Mouse (Mus musculus): ENCODE measurements around the gene Sdha.

Gene Sdha

DNA sequence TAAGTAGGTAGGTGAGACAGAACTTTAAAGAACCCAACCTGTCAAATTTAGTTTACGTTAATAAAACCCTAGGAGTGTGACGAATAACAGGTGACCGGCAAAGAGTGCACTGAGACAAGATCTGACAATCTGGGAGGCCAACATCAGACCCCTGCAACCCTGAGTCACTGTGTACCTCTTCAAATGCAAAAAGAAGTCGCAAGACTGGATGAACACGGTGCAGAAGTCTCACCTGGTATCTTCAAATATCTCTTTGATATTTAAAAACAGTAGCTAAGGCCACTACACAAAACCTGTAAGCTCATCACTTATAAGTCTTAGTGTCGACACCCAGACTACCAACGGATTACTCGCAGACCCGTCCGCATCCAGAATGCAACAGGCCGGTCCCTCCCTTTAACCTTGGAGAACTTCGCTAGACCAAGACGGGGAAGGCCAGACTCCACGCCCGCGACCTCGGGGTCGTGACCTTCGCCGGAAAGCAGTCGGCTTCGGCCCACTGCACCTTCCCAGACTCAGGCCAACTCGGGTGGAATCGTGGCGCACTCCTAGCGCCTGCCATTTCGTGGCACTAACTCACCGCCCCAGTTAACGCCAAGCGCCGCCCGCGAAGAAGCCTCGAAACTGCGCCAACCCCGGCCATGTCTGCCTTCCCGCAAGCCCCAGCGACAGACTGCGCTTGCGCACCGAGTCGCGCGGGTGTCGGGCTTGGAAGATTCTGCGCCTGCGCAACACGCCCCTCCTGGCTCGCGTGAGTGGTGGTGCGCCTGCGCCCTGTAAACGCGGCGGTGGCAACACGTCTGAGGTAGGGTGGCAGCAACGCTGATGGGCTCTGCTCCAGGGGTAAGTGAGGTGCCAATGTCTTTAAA is at the start of gene Sdha, which contains the start of gene Ccdc127:
TSS of gene Sdha (minus strand) at position 715 of the 869 bp plus-strand sequence.
TSS of gene Ccdc127 (plus strand) at position 744 of the 869 bp plus-strand sequence.
- DNase-seq (ENCODE audit: low spot score) = peak; percentile 81

DNA sequence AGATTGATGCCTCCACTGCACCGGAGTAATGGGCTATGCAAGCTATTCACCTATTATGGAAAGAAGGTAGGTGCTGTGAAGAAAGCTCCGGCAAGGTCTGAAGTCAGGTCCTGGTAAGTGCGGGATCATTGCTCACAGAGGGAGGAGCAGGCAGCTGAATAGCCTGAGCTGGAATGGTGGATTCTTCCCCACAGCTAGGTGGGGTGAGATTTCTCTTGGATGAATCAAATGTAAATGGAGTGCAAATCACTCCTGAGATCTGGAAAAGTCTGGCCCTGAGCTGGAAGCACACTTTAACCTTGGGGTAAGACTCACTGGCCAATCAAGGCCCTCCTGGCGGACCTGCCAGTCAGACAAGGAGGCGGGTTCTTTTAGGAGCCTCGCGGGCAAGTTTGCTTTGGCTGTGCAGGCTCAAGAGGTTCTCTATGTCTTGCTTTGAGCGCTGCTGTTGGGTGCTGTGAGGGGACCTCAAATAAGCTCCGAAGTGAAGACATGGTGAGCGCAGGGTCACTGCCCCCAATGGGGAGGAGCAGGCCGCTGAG is 49.3 kb upstream of the Sdha start, which contains the start of gene Ftl1-ps1:
TSS of gene Ftl1-ps1 (plus strand) at position 397 of the 542 bp plus-strand sequence.
- no peak for DNase-seq (ENCODE audit: low spot score)

DNA sequence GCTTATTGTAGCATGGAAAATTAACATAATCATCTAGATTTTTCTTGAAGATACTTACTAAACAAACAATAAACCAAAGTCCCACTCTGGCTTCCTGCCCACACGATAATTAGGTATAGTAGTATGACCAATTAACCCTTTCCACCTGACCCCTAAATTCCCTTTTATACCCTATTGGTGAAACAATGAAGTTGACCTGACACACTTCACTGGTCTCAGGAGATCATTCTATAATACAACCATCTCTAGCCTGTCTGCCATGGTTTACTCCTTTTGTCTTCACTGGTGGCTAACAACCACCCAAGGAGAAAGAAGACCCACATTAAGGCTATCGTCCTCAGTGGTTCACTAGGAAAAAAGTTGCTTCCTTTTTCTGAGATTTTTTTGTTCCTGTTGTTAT is 41.1 kb upstream of the Sdha start:
- no peak for DNase-seq (ENCODE audit: low spot score)

DNA sequence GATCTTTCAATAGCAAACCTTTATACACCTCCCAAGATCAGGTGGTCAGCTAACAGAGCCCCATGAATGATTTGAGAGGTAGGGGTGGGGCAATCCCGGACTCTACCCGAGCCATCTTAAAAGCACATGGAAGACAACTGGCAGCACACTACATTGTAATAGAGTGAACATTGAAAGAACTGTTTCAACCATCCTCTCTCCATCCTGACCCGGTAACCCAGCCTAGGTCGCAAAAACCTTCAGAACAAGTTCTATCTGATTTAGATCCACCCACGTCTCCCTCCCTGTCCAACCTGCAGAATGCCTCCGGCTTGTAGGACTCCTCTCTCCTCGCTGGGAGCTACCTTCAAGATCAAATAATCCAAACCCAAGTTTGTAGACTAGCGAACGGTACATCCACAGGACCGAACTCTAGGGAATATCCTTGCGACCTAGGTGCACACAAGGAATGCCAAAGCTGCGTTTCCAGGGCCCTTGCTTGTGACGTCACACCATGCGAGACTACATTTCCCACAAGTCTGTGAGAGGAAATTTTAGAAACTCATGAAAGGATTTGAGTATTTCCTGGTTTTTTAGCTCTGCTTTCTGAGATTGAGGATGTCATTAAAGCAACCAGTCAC is 40.4 kb upstream of the Sdha start, which contains the start of gene Zfp72:
TSS of gene Zfp72 (minus strand) at position 466 of the 620 bp plus-strand sequence.
- no peak for DNase-seq (ENCODE audit: low spot score)

DNA sequence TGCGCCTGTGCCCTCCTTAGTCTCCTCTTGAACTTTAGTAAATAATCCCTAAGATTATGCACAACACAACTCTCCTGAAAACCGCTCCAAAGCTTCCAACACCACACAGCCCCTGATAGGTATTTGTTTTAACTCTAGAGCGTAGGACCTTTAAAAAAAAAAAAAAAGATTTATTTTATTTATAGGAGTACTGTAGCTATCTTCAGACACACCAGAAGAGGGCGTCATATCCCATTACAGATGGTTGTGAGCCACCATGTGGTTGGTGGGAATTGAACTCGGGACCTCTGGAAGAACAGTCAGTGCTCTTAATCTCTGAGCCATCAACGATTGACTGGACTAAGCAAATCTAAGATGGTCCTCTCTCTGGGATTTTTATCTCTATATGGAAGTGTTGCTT is 39.6 kb upstream of the Sdha start:
- DNase-seq (ENCODE audit: low spot score) = no peak

DNA sequence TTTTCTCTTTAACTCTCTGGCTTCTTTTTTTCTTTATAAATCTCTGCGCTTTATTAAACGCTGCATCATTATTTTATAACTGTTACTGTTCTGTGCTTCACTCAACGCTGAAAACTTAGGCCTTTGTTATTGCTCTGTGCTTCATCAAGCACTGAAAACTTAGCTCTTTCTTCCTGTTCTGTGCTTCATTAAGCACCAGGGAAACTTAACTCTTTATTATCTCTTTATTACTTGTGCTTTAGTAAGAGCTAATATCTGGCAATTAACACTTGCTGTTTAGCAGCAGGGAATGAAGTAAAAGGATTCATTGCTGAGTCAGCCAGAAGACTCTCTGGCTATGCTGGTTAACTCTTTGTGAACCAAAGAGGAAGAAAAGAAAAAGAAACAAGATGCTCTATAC is 32.2 kb upstream of the Sdha start:
- no peak for DNase-seq (ENCODE audit: low spot score)

DNA sequence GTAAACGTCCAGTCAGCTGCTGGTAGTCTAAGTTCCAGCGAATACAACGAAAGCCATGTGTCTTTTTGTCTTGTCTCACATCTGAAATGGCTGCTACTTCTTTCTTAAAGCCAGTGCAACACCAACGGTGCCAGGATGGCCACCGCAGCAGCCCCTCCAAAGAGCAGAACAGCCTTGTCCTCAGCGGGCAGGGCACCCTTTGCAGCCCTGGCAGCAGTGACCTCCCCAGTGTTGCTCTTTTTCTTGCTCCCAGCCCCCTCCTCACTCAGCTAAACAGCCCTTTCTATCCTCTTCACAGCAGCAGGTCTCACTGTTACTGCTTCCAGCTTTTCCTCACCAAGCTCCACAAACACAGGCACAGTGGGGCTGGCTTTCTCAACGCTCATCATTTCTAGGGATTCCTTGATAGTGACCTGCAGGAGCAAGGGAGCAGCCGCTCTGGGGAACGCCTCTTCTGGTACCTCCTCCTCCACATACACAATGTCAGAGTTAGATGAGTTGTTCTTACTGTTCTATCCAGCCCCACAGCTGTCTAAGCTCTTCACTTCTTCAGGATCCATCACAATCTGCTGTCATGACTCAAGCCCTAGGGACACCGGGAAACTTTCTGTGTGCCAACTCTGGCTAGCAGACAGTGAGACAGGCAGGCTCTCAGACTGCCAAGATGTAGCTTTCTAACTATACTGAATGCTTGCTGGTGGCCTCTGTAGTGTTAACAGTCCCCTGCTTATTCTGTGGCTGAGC is 31.6 kb upstream of the Sdha start:
- DNase-seq (ENCODE audit: low spot score) = no peak

DNA sequence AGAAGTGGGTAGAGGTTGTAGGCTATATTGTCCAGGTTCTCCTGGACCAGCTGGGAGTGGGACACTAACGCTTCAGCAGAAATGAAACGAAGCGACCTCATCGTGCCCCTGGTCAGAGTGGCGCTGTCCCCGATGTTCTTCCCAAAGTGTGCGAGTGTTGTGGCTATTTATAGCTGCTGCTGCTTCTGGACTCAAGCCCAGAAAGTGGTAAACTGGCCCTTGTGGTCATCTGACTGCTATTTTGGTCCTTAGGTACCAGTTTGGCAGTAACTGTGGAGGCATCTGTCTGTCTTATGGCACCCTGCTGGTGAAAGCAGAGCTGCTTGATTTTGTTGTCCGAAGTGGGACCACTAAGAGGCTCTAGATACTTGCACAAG is 13.8 kb upstream of the Sdha start, which contains the start of gene Lrrc14b:
TSS of gene Lrrc14b (minus strand) at position 147 of the 377 bp plus-strand sequence.
- DNase-seq (ENCODE audit: low spot score) = no peak

DNA sequence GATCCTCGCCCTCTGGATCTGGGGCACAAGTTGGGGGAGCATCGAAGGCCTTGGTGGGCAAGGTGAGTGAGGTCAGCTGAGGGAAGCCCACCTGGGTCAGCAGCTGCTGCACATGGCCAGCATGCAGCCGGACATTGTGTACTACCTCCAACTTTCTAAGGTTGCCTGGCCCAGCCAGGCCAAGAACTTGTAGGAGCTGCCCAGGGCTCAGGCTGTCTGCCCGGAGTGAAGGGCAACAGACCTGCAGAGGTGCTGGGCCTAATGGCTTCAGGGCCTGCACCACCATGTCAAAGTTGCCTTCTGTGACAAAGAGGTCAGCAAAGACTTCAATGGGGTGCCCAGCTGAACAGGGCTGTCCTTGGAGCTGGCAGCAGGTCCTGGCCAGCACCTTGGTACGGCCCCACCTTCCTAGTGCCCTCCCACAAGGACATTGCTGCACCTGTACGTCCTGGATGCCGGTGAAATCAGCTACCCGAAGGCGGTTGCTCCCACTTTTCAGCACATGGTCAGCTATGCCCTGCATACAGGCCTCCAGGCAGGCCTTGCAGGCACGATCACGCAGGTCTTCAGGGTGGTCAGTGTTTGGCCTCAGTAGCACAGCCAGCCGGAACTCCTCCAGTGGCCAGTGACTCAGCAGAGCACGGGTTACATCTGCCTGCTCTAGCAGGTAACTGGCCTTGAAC is 13.2 kb upstream of the Sdha start:
- no peak for DNase-seq (ENCODE audit: low spot score)

DNA sequence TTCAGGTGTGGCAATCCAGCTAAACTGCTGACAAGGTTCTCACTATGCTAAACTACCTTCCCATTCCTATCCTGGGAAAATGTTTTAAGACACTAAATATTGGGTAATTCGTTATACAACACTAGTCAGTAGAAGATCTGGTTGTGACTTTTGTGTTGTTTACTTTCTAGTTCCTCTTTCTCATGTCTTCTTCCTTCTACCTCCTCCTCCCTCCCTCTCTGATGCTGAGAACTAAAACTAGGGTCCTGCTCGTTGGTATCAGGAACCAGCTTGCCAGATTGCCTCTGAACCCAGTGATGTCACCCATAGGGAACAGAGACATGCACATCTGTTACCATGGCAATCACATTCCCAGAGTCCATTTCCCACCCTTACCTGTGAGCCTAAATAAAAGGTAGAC is 12.1 kb upstream of the Sdha start:
- no peak for DNase-seq (ENCODE audit: low spot score)

DNA sequence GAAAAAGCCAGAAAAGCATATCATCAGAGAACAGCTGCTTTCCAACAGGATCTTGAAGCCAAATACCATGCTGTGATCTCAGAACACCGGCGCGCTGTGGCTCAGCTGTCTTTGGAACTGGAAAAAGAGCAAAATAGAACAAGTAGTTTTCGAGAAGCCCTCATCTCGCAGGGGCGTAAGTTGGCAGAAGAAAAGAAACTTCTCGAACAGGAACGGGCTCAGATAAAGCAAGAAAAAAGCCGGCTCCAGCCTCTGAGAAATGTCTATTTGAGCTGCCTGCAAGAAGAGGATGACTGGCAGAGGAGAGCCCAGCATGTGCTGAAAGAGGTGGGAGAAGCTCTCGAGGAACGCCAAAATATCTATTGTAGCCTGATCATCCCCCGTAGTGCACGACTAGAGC is 6.4 kb upstream of the Sdha start:
- no peak for DNase-seq (ENCODE audit: low spot score)

DNA sequence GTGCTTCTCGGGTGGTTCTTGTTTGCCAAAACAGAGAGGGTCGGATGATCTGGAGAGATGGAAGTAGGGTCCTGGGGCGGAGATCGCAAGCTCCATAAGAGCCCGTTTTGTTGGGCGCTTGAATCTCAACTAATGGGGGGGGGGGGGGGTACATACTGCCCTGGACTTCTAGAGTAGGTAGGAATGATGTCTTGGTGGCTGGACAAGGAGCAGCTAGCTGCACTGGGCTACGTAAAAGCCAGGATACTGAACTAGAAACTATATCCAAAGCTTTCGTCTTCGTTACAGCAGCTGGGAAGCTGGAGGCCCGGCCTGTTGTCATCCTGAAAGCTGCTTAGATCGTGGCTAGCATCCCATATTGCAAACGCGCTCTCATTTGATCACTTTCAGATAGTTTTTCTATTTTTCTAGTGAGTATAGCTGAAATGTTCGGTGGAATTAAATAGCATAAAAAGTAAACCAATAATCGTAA is 391 bp upstream of the Sdha start:
- no peak for DNase-seq (ENCODE audit: low spot score)

DNA sequence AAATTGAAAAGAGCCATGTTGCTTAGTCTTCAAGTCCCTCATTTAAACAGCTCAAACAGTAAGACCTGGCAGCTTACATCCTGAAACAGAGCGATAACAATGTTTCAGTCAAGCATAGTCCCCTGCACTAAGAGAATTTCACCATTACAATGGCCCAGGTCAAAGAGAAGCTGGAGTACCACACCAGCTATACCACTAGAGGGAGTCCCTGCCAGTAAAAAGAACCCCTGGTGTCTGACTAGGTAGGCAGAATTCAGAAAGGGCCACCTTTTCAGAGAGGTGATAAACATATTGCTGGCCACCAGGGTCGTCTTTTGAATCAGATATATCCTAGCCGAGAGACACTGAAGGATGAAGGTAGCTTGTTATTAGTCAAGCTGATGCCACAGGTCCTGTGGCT is 9.0 kb downstream of the Sdha start:
- no peak for DNase-seq (ENCODE audit: low spot score)

DNA sequence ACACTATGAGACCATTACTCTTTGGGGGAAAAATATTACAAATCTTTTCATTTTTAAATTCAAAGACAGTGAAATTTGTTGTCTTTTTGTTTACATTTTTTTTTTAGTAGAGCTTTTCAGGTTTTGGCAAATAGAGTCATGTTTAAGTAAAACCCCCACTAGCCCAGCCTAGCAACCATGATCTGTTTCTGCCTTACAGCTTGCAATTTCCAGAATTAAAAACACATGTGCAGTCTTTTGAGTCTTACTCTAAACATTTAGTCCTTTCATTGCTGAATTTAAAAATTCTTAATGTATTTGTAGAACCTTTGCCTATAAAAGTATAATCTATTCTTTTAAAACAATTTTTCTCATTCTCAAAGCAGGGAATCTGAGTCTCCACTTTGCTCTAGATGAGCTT is 20.8 kb downstream of the Sdha start:
- DNase-seq (ENCODE audit: low spot score) = no peak

DNA sequence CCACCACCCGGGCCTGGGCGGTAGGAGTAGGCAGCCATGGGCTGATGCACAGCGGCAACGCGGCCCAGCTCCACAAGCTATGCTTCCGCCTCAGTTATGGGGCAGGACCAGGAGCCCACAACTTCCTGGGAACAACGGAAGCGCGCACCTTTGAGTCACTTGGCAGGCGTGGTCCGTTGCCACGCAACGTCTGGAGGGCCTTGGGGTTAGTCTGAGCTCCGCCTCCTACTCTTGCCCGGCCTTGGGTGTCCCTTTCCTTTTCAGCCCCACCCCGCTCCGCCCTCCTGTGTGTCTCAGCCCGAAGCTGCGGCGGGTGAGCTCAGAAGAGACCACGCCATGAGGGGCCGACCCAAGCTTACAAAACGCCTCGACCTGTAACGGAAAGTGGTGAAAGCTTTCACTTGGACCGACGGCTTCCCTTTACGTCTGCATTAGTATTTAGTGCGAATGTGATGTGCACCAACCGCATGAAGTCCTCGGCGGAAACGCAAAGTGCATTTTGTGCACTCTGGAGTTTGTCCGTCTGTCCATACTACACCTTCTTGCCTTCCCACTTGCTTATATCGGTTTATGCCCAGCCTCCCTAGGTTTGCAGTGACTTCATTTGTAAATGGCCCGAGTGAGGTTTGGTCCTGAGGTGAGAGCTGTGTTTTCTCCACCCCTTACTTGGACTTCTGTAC is 32.8 kb downstream of the Sdha start, which contains the start of gene Pdcd6:
TSS of gene Pdcd6 (minus strand) at position 411 of the 680 bp plus-strand sequence.
- peak; percentile 56 for DNase-seq (ENCODE audit: low spot score)

DNA sequence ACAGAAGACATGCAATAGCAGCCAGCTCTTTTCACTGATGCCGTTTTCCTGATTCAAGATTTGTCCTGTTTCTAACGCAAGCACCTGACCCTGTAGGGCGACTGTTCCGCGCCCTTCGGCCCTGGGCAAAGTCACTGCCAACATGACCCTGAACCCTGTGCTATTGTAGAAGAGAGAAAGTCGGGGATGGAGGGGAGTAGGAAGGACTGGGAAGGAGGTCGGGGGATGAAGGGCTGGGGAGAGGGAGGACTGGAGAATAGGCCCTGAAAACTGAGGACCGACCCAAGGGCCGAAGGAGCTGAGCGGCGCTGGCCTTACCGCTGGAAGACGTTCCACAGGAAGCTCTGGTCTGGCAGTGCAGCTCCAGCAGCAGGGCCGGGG is 33.3 kb downstream of the Sdha start:
- DNase-seq (ENCODE audit: low spot score) = no peak

DNA sequence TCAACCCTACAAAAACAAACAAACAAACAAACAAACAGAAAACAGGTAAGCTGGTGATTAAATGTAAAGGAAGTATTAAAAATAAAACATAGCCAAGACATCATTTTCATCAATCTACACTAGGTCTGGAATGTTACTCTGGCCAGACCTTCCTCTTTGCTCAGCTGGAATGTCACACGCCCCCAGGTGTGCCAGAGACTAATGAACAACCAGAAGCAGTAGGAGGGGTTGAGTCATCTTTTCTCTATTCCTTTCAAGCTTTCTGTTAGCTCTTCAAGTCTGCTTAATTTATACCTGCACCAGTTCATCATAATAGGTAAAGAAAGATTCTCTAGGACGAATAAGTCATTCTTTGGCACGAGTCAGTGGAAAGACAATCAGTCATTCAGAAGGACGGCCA is 33.7 kb downstream of the Sdha start:
- DNase-seq (ENCODE audit: low spot score) = no peak

DNA sequence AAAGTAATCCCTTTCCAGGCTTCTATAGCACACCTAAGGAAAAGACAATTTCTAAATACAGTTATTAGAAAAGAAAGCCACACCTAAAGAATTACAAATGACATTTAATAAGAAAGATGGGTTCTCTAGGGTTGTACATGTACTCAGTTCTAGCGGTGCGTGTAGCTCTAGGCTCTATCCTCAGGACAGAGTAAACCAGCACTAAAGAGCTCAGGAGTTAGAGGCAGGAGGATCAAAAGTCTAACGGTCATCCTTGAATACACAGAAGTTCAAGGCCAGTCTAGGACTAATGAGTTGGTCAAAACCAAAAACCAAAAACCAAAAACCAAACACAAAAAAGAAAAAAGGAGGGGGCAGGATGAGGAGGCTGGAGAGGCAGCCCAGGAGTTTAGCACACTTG is 35.5 kb downstream of the Sdha start:
- DNase-seq (ENCODE audit: low spot score) = no peak

DNA sequence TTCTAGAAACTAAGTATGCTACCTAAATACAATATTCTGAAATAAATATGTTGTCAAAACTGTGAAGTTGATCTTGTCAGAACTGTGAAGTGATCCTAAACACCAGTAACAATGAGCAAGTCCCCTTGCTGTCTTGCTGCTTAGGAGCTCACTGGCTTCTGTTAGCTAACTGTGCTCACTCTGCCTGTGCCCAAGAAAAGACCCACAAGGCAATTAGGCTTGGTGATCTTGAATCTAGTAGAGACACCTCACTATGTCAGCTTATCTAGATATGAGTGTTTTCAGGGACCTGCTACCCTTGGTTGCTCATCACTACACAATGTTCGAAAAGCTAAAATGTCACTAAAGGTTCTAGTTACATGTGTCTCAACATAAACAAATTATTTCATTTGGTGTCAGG is 44.3 kb downstream of the Sdha start:
- no peak for DNase-seq (ENCODE audit: low spot score)

DNA sequence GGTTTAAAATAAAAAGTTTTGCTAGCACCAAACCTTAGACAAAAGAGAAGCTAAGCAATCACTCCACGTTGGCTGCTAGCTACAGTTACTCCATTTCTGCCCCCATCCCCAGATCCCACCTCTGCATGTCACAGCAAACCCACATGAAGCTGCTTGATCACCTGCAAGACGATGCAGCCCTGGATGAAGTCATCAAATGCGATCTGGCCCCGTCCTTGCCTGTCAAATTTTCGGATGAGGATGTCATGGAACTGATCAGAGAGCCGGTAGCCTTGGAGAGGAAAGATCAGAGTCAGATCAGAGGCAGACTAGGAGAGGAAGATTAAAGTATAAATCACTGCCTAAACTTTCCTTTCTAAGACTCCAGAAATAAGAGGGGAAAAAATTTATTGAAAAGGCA is 44.7 kb downstream of the Sdha start:
- DNase-seq (ENCODE audit: low spot score) = no peak

Measured in urinary bladder, postnatal 10 days (tissue).